Mouse (Mus musculus): Measurements from ENCODE around the gene Nbr1. TPM values are rescaled to one million over a fixed set of nuclear protein-coding genes. Genes with fewer than 3 reads are reported as not detected.

Gene Nbr1
- total RNA-seq (2021): 100 to 1,000 TPM; 109 to 157 TPM

- peak; percentile 98 for DNase-seq
- intact Hi-C loops (cut with DNase I): no loop called here
These were observed at the start of gene Nbr1, which contains the start of gene Brca1 for GRCm38 (mm10) chr11:101551751-101552475. Gene Nbr1, plus strand, starts transcription at chr11:101552149. Gene Brca1, minus strand, starts transcription at chr11:101551955.

GRCm38 (mm10) chr11:101506269-101506780, 45.6 kb upstream of the Nbr1 start:
- intact Hi-C loops (cut with DNase I): no loop called here
- DNase-seq: peak; percentile 29

- intact Hi-C loops (cut with DNase I): no loop called here
- DNase-seq: no peak
These were observed 44.9 kb upstream of the Nbr1 start for GRCm38 (mm10) chr11:101507090-101507489.

- DNase-seq: peak; percentile 36
These were observed 33.0 kb upstream of the Nbr1 start for GRCm38 (mm10) chr11:101518937-101519336.

GRCm38 (mm10) chr11:101519364-101519763, 32.6 kb upstream of the Nbr1 start:
- intact Hi-C loops (cut with DNase I): no loop called here
- DNase-seq: no peak

More at GRCm38 (mm10) chr11:101518937-101519336, 33.0 kb upstream of the Nbr1 start:
- intact Hi-C loops (cut with DNase I): no loop called here

GRCm38 (mm10) chr11:101524446-101524845, 27.5 kb upstream of the Nbr1 start:
- intact Hi-C loops (cut with DNase I): no loop called here
- DNase-seq: no peak

GRCm38 (mm10) chr11:101525056-101525455, 26.9 kb upstream of the Nbr1 start:
- peak; percentile 68 for DNase-seq
- intact Hi-C loops (cut with DNase I): no loop called here

- DNase-seq: peak; percentile 77
These were observed 25.9 kb upstream of the Nbr1 start for GRCm38 (mm10) chr11:101525936-101526595.

GRCm38 (mm10) chr11:101526686-101527085, 25.3 kb upstream of the Nbr1 start:
- peak; percentile 25 for DNase-seq
- intact Hi-C loops (cut with DNase I): no loop called here

More at GRCm38 (mm10) chr11:101525936-101526595, 25.9 kb upstream of the Nbr1 start:
- intact Hi-C loops (cut with DNase I): no loop called here

- intact Hi-C loops (cut with DNase I): no loop called here
- no peak for DNase-seq
These were observed 8.4 kb upstream of the Nbr1 start for GRCm38 (mm10) chr11:101543533-101543932.

GRCm38 (mm10) chr11:101544132-101544531, 7.8 kb upstream of the Nbr1 start:
- DNase-seq: no peak
- intact Hi-C loops (cut with DNase I): no loop called here

GRCm38 (mm10) chr11:101548526-101548925, 3.4 kb upstream of the Nbr1 start:
- no peak for DNase-seq
- intact Hi-C loops (cut with DNase I): loop anchor here (5.0 kb wide), 1 partner anchor 81 kb away; the partner anchor contains the start of gene Vat1

GRCm38 (mm10) chr11:101552476-101553300, 739 bp downstream of the Nbr1 start:
- DNase-seq: peak; percentile 99

GRCm38 (mm10) chr11:101553354-101553930, 1.5 kb downstream of the Nbr1 start:
- intact Hi-C loops (cut with DNase I): no loop called here
- DNase-seq: no peak

More at GRCm38 (mm10) chr11:101552476-101553300, 739 bp downstream of the Nbr1 start:
- intact Hi-C loops (cut with DNase I): no loop called here

GRCm38 (mm10) chr11:101556541-101556940, 4.6 kb downstream of the Nbr1 start:
- intact Hi-C loops (cut with DNase I): no loop called here
- DNase-seq: no peak

GRCm38 (mm10) chr11:101556954-101557353, 5.0 kb downstream of the Nbr1 start:
- intact Hi-C loops (cut with DNase I): no loop called here
- DNase-seq: no peak

- intact Hi-C loops (cut with DNase I): no loop called here
- peak; percentile 63 for DNase-seq
These were observed 10.4 kb downstream of the Nbr1 start for GRCm38 (mm10) chr11:101562391-101562790.

- intact Hi-C loops (cut with DNase I): no loop called here
- DNase-seq: no peak
These were observed 16.5 kb downstream of the Nbr1 start for GRCm38 (mm10) chr11:101568421-101568820.

GRCm38 (mm10) chr11:101576116-101576515, 24.2 kb downstream of the Nbr1 start:
- no peak for DNase-seq

GRCm38 (mm10) chr11:101581081-101581764, 29.3 kb downstream of the Nbr1 start:
- intact Hi-C loops (cut with DNase I): no loop called here
- DNase-seq: no peak

More at GRCm38 (mm10) chr11:101576116-101576515, 24.2 kb downstream of the Nbr1 start:
- intact Hi-C loops (cut with DNase I): no loop called here
